Mouse (Mus musculus) gastrocnemius, adult 18-20 months (tissue): Measurements from ENCODE around the gene Bola1. TPM values are rescaled to one million over a fixed set of nuclear protein-coding genes. Genes with fewer than 3 reads are reported as not detected.
"Not testable (repeated sequence)": the region's sequence is repeated elsewhere in the genome, so short reads cannot be mapped to it uniquely, and the experiment has no call there.

Source experiments
- DNase-seq: peaks from one replicate; pipeline ENCODE4 v3.0.0; 2021; ENCODE audit warnings: low spot score
- total RNA-seq, 2 experiments: library from RNA; stranded (reverse); gene quantifications; 2 replicates each; pipeline ENCODE4 v1.2.3; 2021

The Bola1 gene
- total RNA-seq, 2 experiments from 2014 or later, result 27.8 to 31.6 TPM

DNA sequence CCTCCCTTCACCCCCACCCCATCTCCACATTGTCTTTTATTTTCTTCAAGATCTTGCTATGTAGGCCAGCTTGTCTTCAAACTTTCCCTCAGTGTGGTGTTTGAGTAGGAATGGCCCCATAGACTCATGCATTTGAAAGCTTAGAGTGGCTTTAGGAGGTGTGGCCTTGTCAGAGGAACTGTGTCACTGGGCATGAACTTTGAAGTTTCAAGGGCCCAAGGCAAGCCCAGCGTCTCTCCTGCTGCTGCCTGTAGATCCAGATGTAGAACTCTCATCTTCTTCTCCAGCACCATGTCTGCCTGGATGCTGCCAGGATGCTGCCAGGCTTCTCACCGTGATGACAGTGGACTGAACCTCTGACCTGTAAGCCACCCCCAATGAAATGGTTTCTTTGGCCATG, 9.3 kb upstream of the Bola1 start:
- DNase-seq, result no peak

DNA sequence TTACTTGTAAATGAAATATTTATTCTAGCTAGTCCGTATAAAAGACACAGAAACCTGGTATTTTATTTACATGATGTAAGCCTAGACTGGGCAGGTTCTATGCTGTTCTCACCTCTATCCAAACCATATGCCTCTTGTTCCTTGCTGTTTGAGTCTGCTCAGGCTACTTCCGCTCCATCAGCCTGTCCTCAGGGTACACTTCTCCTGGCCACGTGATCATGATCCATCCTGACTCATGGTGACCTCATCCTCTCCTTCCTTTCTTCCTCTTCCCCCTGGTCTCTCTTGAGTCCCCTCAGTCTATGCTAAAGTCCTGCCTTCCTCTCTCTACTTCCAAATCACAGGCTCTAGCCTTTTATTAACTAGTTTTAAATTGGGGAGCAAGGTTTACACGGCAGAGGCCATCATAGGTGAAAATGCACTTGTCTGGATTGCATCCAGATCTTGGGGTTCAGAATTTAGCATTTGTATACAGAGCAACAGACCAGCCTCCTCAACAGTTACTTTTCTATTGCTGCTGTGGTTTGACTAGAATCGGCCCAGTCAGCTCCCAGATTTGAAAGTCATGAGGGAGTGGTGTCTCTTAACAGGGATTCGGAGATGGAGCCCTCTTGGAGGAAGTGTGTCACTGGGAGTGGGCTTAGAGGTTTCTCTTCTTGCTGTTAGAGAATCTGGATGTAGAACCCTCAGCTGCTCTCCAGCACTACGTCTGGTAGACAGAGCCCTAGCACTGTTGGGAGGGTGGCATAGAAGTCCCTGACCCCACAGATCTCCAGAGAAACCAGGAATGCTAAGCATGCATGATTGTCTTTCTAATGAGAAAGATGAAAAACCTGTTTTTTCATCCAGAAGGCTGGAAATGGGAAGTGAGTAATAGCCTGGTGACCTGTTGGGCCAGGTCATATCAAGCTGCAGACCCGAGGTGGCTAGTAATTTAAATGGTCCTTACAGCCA, 7.5 kb upstream of the Bola1 start:
- DNase-seq, result no peak

DNA sequence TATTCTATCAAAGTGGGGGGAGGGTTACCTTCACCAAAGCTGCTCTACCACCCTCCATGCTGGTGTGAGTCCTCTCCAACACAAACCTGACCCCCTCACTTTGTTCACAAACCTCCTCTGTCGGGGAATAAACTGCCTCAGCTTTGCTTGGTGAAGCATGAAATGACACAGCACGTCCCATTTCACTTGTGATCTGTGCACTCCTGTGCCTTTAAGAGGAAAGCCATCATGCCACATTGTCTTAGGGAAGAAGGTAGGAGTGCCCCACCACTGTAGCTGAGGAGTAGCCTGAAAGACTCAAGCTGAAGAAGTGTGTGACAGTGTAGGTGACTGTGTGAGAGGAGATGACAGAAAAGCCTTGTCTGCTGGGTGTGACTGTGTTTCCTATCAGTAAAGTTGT, 5.9 kb upstream of the Bola1 start:
- no peak for DNase-seq

DNA sequence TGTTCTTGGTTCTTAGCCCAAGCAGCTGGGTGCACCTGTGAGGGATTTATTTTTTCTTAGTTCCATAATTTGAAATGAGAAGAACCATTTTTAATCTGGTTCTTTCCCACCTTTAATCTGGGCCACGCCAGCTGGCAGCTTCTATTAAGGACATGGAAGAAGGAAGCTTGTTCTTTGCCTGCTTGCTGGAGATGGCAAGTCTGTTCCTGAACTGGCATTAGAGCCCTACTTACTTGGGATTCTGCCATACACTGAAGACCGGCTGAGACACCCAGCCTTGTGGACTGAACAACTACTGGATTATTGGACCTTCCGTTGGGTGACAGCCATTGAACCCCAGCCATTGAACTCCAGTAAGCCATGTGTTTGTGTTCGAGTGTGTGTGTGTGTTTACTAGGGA, 3.3 kb upstream of the Bola1 start:
- no peak for DNase-seq

DNA sequence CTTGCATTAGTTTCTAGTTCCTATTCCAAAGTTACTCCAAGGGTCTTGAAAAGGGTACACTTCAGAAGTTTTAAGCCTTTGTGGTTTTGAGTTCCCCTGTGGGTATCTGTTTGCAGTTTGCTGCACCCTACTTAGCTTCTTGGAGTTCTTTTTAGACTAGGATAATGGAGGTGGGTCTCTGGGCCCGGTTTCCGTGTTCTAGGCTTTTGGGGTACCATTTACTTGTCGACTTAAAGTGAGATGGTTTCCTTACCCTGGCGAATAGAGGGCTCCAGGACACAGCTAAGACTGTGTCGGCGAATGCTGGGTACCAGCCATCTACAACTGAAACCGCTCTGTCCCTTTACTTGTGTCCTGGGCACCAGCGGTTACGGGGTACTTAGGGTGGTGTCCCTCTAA, 2.1 kb upstream of the Bola1 start:
- no peak for DNase-seq

DNA sequence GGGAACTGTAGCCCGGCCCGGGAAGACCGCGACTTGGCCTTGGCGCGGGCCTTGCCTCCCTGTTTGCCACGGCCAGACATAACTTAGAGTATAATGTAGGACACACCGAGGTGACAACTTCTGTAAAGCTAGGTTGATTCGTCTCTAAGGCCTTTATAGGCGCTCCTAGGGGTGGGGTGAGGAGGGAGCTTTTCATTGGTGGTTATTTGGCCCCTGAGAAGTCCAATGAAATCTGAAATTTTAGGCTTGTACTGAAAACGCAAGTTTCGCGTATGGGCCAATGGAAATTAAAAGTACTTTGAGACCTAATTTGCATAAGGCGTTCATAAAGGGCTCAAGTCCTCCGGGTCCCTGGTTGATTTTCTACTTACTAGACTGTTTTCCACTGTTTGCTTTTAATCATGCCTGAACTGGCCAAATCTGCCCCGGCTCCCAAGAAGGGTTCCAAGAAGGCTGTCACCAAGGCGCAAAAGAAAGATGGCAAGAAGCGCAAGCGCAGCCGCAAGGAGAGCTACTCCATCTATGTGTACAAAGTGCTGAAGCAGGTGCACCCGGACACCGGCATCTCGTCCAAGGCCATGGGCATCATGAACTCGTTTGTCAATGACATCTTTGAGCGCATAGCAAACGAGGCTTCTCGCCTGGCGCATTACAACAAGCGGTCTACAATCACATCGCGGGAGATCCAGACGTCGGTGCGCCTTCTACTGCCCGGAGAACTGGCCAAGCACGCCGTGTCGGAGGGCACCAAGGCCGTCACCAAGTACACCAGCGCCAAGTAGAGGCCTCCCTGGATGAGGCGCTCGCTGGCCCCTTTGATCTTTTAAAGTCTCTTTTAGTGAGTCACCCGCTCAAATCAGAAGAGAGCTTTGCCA, 1.5 kb upstream of the Bola1 start, which contains the start of the genes Hist2h2ac and Hist2h2be:
Gene Hist2h2ac (minus strand): TSS at position 116 of the 875 bp plus-strand sequence.
Gene Hist2h2be (plus strand): TSS at position 355 of the 875 bp plus-strand sequence.
- DNase-seq, result peak; percentile 89

DNA sequence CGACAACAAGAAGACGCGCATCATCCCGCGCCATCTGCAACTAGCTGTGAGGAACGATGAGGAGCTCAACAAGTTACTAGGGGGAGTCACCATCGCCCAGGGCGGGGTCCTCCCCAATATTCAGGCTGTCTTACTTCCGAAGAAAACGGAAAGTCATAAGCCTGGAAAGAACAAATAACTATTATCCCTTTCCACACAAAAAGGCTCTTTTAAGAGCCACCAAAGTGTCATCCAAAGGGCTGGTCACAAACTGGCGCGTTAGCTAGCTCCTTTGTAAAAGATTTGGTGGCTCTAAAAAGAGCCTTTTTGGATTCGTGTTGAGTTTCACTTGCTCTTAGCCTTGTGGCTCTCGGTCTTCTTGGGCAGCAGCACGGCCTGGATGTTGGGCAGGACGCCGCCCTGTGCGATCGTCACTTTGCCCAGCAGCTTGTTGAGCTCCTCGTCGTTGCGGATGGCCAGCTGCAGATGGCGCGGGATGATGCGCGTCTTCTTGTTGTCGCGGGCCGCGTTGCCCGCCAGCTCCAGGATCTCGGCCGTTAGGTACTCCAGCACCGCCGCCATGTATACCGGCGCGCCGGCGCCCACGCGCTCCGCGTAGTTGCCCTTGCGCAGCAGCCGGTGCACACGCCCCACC, 739 bp upstream of the Bola1 start:
- DNase-seq, result not testable (repeated sequence)

DNA sequence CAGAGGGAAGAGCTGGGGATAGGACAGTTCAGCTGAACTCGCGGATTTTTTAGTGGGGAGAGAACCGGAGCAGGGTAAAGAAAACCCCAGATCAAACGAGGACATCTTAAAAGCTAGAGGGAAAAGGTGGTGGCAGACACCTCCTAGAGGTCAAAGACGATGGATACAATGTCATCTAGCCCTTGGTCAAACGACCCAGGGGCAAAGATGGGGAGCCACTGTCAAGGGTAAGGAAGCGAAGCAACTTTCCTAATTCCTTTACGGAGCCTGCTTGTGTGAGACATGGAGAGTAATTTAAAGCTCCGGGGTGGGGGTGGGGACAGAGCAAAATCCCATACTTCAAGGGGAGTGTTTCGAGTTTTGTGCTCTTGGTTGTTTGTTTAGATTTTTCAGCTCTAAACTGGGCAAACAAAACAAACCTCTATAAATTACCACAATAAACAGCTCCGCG, 293 bp downstream of the Bola1 start:
- peak; percentile 21 for DNase-seq

DNA sequence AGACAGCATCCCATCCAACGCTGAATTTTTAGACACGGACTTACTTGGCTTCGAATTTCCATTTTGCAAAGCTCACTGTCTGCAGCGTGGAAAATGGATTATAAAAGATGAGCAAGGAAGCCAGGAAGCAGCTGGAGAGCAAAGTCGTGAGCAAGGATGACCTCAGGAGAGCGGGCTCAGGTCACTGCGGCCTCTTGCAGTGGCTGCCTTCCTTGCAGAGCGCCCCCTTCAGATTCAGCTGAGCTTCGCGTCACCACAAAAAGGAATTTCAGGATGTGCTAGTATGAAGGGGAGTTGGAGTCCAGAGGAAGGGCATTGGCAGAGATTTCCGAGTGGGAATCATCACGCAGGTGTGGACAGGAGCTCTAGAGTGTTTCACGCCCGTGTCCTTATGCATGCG, 10.3 kb downstream of the Bola1 start:
- DNase-seq, result no peak

DNA sequence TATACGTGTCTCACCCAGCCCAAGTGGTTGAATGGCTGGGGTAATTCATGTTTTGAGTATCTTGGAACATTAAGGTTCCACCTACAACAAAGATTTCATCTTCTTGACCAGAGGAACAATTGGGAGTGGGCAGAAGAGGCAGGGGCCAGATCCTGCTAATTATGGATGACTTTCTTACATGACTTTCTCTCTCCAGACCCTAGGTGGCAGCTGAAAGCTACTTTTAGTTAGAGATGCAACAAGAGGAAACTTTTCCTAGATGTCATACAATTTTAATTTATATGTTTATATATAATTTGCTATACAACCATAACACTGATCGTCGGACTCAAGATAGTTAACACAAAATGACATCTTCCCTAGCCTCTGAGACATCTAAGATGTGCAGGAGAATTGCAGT, 11.7 kb downstream of the Bola1 start:
- no peak for DNase-seq

DNA sequence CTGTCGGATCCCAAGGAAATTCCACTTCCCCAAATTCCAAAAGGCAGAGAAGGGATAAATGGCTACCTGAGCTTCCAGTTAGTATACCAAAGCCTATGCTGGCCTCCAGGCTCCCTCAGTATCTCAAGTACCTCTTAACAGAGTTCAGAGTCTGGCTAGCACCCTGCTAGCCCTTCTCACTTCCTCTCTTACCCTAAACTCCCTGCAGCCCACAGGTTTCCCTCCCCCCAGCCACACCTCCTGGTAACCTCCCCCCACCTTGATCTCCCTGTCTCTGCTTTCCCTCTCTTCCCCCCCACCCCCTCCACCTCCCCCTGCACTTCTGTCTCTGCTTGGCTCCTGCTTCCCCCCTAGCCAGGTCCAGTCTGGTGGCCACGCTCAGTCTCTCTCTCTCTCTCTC, 19.8 kb downstream of the Bola1 start:
- no peak for DNase-seq

DNA sequence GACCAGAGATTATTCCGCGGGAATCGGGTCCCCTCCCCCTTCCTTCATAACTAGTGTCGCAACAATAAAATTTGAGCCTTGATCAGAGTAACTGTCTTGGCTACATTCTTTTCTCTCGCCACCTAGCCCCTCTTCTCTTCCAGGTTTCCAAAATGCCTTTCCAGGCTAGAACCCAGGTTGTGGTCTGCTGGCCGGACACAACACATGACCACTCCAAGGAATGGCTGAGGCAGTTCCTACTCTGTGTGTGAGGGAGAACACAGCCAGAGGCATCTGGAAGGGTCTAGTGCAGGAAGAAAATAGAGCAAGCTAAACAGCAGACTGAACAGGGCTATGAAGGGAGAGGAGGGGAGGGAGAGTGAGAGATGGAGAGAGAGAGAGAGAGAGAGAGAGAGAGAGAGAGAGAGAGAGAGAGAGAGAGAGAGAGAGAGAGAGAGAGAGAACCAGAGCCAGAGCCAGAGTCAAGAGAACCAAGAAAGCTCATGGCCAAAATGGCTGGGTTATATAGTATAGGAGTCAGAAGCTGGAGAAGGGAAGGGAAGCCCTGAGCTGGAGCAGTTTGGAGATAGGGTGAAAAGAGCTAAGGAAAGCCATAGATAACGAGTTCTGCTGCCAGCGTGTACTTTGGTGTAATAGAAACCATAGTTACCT, 20.8 kb downstream of the Bola1 start:
- DNase-seq, result not testable (repeated sequence)

DNA sequence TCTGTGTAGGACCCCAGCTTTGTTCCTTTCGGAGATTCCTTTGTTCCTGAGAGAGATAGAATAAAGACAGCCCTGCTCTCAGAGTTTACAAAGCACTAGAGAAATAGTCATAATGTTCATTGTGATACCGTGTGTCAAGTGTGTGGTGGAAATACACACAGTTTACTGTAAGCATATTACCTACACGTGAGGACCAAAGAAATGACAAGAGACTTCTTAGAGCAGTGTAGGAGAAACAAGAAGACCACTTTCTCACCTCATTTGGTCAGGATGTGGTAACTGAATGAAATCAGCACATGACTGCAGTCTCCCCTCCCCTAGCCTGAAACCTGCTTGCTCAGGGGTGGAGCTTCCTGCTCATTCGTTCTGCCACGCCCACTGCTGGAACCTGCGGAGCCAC, 21.3 kb downstream of the Bola1 start:
- DNase-seq, result no peak

DNA sequence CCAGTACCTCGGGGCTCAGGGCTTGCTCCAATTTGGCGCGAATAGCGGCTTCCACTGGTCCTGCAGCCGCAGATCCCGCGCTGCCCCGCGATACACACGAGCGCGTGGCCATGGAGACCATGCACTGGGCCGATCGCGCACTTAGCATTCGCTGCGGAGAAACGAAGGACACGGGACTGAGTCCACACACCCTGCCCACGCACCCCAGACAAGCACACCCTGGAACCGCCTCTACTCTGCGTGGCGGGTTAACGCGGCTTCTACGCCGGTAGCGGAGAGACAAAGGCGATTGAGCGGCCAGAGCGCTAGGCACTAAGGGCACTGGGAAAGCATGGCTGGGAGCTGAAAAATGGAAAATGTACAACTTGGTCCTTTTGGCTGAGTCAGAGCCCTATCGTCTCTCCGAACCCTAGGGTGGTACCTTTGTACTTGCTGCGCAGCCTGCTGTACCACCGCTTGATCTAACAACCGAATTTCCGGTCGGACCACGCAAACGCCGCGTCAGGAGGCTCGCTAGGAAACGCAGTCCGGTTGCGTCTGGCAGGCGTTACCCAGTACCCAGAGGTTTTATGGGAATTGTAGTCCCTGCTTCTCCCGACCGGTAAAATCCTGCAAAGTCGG, 22.3 kb downstream of the Bola1 start:
- DNase-seq, result peak; percentile 87

DNA sequence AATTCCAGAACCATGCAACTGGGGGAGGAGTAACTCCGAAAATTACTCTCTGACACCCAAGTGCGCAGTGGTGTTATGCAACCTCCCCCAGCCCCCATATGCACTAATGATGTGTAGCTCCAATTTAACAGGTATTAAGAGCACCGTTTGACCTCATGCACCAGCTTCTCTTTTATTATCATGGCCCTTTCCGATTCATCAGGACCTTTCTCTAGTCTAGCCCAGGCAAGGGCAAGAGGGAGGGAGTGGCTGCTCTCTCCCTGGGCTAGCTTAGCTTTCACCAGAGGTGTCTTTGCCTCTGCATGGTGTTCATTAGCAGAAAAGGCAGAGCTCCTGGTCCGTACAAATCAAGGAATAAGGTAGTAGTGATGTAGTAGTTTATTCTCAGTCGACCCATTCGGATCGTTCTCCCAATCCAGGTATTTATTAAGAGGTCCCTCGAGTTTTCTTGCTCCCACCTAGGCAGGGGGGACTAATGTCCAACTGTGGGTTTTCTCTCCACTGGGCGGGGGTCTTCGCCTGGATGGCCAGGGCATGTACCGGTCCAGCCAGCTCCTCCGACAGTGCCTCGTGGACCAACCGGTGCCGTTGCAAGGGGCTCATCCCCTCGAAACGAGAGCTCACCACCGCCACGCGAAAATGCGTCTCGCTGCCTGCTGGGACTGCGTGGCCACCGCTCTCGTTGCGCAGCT, 22.9 kb downstream of the Bola1 start:
- DNase-seq, result no peak

DNA sequence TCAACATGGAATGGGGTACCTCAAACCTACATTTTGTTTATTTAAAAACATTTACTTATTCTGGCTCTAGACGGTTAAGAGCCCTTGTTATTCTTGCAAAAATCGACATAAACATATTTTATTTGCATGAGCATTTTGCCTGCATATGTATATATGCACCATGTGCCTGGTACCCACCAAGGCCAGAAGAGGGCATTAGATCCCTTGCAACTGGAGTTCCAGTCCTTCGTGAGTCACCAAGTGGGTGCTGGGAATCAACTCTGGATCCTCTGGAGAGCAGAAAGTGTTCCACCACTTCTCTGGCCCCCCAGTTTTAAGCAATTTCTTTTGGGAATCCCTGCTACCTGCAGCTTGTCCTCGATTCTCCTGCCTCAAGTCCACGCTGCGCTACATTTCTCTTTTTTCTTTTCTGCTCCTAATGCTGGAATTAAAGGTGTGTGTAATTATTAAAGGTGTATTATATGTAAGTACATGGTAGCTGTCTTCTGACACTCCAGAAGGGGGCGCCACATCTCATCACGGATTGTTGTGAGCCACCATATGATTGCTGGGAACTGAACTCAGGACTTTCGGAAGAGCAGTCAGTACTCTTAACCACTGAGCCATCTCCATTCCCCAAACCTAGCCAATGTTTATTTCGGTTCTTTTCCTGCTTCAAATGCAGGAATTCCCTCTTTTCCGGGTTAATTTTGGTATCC, 23.7 kb downstream of the Bola1 start:
- DNase-seq, result no peak

DNA sequence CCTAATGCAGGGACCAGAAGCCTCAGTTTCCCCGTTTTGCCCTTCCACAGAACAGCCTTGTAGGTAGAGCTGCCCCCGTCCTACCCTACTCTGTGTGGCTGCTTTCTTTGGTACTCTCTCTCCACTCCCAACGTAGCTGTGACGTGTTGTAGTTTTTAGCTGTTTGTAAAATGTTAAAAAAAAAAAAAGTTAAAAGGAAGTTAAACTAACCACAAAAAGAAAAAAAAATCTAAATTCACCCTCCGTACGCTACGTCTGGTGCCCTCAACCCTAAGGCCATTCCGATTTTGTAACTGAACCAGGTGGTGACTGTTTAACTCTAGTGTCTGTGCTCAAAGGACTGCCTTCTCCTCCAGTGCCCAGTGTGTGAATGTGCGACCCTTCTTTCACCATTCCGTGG, 24.5 kb downstream of the Bola1 start:
- DNase-seq, result no peak

DNA sequence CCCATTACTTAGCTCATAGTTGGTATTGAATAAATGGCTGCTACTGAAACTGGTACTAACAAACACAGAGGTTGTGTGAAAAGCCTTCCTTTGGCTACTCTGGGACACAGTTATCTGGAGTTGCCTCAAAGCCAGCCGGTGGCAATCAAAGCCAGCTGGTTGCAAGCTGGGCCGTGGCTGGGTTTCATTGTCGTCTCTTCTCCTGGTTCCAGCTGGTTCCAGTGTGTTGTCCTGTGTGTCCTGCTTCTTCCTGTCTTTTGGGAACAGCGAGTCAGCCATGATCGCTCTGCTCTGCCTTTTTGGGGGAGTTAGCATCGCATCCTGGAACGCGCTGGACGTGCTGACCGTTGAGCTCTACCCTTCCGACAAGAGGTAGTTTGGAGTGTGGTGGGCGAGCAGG, 26.5 kb downstream of the Bola1 start:
- DNase-seq, result no peak

DNA sequence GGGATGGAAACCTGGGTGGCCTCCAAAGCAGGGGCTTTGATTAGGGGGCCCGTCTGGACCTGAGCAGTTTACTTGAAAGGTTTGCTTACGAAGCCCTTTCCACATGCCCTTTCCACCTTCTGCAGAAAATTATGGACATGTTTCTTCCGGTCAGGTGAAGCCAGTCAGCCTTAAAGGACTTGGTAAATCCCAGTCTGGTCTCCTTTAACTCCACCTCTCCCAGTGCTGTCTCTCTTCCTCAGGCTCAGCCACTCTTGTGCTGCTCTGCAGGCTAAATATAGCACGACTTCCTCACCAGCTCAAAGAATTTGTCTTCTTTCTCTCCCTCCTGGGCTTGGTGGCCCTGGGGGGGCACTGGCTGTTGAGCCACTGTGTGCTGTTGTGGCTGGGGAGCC, 37.1 kb downstream of the Bola1 start:
- DNase-seq, result no peak
